Mouse (Mus musculus): ENCODE measurements around the gene Foxo6.

The Foxo6 gene

DNA sequence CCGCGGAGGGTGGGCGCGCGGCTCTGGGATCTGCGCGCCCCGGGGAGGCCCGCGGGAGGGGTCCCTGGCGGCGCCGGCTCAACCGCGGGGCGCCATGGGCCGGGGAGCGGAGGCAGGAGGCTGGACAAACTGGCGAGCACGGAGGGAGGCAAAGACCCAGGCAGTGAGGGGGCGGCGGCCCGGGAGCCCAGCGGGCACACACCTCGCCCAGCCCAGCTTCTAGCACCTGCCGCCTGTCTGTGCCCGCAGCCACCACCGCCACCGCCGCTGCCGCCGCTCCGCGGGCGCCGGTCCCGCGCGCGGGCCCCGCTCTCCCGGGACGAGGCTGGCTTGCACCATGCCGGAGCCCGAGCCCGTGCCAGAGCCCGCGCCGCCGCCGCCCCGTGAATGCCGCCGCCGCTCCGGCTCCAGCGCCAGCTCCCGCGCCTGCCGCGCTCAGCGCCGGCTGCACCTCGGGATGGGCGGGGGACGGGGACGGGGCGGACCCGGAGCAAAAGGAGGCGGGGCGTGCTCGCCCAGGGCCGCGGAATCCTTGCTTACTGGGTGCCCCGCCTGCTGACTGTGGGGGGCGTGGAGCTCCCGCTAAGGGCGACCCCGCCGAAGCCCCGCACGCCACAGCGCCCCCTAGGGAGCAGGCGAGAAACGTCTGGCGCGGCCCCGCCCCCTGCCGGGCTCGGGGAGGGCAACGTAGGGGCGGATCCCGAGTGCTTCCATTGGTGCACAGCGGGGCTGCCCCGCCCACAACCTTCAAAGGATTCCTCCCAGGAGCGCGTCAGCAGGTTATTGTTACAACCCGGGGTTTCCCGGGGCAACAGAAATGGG is at the start of gene Foxo6:
TSS of gene Foxo6 (minus strand) at position 60 of the 822 bp plus-strand sequence.
- DNase-seq (ENCODE audit: low spot score), result peak; percentile 91

GRCm38 (mm10) chr4:120334316-120334715 is 47.2 kb upstream of the Foxo6 start:
- no peak for DNase-seq (ENCODE audit: low spot score)

DNA sequence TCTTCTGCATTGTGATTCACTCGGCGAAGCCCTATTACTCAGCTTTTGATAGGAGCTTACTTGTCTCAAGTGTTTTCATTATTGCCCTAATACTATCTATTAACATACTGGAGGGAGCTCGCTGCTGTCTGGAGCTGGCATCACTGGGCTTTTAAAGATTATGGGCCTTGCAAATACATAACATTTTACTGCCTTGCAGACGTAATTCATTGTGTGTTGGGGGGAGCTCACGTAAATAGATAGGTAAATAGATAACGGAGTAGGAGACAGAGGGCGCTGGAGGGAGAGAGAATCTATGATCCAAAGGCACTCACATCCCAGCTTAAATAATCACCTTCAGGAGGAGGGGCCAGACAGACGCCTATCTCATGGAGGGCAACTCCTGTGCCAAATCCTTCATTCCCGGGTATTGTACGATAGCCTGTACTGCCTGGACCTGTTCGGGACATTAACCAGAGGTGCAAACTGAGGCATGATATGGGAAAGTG is 45.8 kb upstream of the Foxo6 start:
- no peak for DNase-seq (ENCODE audit: low spot score)

- DNase-seq (ENCODE audit: low spot score), result no peak
Observed at GRCm38 (mm10) chr4:120332405-120332933, 45.3 kb upstream of the Foxo6 start.

- DNase-seq (ENCODE audit: low spot score), result no peak
Observed at GRCm38 (mm10) chr4:120331992-120332391, 44.8 kb upstream of the Foxo6 start.

DNA sequence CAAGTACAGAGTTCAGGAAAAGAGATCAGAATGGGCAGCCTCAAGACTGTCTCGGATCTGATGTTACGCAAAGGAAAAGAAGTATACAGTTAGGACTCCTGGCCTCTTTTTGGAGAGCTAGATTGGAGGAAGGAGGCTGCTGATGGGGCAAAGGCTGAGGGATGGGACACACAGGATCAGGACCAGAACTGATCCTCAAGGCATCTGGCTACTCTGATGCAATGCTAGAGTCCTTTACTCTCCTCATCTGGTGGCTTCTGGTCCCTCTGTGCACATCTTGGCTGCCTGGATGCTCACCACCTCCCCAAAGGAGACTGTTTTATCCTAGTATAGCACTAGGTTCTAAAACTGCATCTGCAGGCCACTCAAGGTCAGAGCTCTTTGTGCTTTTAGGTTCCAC is 44.4 kb upstream of the Foxo6 start:
- no peak for DNase-seq (ENCODE audit: low spot score)

- DNase-seq (ENCODE audit: low spot score), result no peak
Observed at GRCm38 (mm10) chr4:120325748-120326147, 38.6 kb upstream of the Foxo6 start.

DNA sequence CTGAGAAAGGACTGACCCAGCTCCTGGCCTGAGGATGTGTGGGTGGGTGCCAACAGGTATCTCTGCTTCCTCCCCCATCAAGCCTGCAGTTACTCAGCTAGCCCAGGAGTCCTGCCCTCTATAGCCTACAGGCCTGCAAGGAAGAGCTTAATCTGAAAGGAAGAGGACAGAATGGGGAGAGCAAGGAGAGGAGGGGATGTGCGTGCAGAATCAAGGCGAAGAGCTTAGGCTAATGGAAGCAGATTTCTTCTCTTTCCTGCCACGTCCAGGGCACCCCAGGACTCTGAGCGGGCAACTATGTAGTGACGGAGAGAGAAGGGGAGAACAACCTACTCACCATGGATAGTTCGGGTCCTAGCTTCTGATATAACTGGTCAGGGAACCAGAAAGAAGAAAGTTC is 37.9 kb upstream of the Foxo6 start:
- DNase-seq (ENCODE audit: low spot score), result no peak

DNA sequence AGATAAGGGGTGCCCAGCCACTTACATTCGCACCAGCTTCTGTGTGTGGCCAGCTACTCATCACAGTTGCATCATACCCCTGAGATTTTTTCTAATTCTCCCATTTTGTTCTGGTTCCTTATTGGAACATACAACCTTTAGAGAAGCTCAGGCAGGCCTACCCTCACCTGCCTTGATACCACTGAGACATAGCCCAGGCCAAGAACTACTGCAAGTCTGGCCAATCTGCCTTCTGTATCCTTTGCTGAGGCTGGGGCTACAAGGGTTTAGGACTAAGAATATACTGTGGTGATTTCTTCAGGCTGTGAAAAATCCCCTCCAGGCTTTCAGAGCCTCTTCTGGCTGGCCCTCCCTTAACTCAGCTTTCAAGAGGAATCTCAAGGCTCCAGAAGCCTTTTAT is 36.7 kb upstream of the Foxo6 start:
- no peak for DNase-seq (ENCODE audit: low spot score)

DNA sequence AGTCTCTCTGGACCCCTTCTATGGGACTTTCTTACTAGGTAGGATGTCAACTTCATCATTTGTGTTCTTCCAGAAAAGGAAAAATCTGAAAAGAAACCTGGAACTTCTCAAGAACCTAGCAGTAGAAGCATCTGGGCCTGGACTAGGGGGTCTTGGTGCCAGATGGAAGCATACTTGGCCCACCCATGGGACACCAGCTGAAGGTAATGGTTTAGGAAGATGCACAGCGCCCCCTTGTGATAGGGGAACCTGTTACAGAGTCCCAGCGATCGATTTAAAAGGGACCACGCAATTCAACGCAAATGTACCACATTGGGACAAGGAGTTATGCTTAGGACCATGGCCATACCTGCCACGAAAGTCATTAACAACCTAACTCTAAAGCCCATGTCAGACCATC is 36.0 kb upstream of the Foxo6 start:
- no peak for DNase-seq (ENCODE audit: low spot score)

DNA sequence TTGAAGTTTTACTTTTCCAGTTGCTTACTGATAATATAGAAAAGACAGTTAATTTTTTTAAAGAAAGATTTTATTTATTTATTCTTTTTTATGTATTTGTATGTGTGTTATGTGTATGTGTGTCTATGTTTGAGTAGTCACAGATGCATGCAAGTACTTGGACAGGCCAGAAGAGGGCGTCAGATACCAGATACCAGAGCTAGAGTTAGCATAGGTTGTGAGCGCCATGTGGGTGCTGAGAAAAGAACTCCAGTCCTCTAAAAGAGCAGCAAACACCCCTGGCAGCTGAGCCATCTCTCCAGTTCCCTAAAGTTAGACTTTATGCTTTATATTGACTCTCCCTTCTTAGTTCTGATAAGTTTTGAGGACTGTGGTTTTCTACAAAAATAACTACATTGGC is 30.4 kb upstream of the Foxo6 start:
- no peak for DNase-seq (ENCODE audit: low spot score)

- no peak for DNase-seq (ENCODE audit: low spot score)
Observed at GRCm38 (mm10) chr4:120316716-120317115, 29.6 kb upstream of the Foxo6 start.

GRCm38 (mm10) chr4:120314571-120314970 is 27.4 kb upstream of the Foxo6 start:
- DNase-seq (ENCODE audit: low spot score), result no peak

- DNase-seq (ENCODE audit: low spot score), result no peak
Observed at GRCm38 (mm10) chr4:120313309-120313708, 26.2 kb upstream of the Foxo6 start.

- DNase-seq (ENCODE audit: low spot score), result no peak
Observed at GRCm38 (mm10) chr4:120304580-120304979, 17.4 kb upstream of the Foxo6 start.

DNA sequence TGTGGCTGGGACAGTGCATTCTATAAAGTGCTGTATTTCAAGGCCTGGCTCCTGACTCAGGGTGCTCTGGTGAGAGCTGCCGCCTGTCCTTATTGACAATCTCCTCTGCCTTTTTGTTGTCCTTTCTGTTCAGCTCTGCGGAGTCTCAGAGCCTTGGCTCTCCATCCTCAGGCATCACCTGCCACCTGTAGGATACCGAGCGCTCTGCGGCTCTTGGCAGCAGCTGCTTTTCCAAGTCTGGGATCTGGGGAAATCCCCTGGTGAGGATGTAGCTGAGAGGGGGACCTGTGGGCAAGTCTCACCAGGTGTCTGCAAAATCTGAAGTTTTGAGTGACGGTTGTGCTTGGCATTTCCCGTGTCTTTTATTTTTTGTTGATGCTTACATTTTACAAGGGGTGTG is 12.1 kb upstream of the Foxo6 start:
- no peak for DNase-seq (ENCODE audit: low spot score)

- no peak for DNase-seq (ENCODE audit: low spot score)
Observed at GRCm38 (mm10) chr4:120291106-120291822, 4.1 kb upstream of the Foxo6 start.

DNA sequence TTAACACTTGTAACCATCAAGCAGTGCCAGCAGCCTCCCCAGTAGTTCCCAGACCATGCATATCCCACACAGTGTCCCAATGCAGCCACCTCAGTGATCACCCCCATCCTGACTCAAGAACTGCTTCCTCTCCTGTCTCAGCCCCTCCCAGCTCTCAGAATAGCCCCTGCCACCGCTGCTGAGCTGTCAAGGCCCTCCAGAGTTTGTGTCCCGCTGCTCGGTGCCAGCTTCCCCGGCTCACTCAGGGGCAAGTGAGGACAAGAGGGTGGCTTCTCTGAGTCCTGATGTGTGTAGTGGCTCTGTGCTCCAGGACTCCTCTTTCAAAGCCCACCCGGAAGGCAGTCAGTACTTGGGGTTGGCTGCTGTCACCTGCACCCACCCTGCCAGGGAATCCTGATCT is 3.3 kb upstream of the Foxo6 start:
- no peak for DNase-seq (ENCODE audit: low spot score)

- no peak for DNase-seq (ENCODE audit: low spot score)
Observed at GRCm38 (mm10) chr4:120289181-120289965, 2.2 kb upstream of the Foxo6 start.

GRCm38 (mm10) chr4:120286761-120287241 is 348 bp downstream of the Foxo6 start:
- no peak for DNase-seq (ENCODE audit: low spot score)

DNA sequence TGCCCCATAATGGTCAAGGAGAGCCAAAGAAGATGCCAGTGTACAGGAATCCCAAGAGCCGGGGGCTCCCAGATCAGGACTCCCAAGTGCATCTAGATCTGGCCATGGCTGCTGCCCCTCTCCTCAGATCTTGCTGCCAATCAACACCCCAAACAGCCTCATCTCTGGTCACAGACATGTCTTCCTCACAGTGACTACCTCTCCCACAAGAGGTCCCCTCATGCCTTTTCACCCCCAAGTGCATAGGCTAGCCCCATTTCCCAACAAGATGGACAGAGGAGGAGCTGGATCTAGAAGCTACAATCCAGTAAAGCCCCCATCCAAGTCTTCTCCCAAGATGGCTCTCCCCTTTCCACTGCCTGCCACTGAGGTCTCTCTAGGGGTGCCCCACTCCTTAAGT is 1.4 kb downstream of the Foxo6 start:
- DNase-seq (ENCODE audit: low spot score), result no peak

GRCm38 (mm10) chr4:120285223-120285622 is 1.9 kb downstream of the Foxo6 start:
- DNase-seq (ENCODE audit: low spot score), result no peak
